Mouse (Mus musculus): ENCODE results near the gene Cd3eap.

Gene Cd3eap

GRCm38 (mm10) chr7:19308454-19309277 is 50.6 kb downstream of the Cd3eap start:
- DNase-seq (ENCODE audit: low spot score in 2 of 2) = peak; percentile 93 to 95

- peak; percentile 57 to 64 for DNase-seq (ENCODE audit: low spot score in 2 of 2)
These were observed 51.4 kb downstream of the Cd3eap start for GRCm38 (mm10) chr7:19307739-19308453.

DNA sequence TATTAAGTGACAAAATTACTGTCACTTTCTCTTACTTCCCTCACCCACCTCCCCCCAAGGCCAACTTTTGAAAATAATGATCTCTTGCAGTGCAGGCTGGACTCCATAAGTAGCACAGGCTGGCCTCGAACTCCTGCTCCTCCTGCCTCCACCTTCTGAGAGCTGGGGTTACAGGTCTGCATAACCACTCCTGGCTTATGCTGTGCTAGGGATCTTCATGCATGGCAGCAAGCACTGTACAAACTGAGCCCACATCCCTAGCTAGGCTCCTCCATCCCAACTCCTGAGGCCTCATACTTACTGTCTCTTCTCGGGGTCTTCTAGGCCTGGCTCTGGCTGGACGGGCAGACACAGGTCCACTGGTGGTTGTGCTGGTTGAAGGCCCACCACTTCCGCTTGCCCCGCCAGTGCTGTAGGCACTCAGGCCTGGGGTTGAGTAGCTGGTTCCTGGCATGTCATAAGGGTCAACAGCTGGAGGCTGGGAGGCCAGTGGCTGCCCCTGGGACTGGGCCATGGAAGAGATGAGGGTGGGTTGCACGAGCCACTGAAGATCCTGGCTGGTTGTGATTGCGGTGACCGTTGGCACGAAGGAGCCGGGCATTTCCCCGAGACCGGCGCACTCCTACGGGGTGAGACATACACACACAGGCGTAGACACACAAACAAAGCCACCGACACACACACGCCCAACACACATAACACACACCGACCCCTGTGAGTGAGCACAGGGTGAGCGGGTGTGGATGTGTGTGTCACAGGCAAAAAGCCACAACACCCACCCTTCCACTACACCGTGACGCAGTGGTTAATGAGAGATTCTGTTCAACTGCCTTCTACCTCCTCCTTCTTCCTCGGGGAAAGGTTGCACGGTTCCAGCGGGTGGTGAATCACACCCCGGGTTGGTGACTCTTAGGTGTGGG is 52.2 kb downstream of the Cd3eap start:
- no peak for DNase-seq (ENCODE audit: low spot score in 2 of 2)
